ENCODE assay signal across 26 mouse cellular contexts in genomic region chr11:100124901-100125300, GRCm38 (mm10). TPM values are rescaled to one million over a fixed set of nuclear protein-coding genes. Genes with fewer than 3 reads are reported as not detected.
DNase-seq lines count a peak whose midpoint lies in the region; ATAC-seq and TF ChIP-seq lines count a peak whose summit lies in the region.
"Had no signal": no experiment of that assay in that cellular context is flagged by ENCODE, and none has a peak within 500 bp of the region (broad histone marks: within the 10 kb centered on the region; RNA-seq: fewer than 3 reads in every experiment).

No protein-coding gene starts in this region.

- H3K4me1 ChIP-seq in lung, postnatal 0 days (ENCODE audit: insufficient read depth, low read depth, low read length), result 0 out of 2 replicates have a peak, but pooled peaks cover 2% of the 10 kb centered on the region
- no peaks in the 10 kb centered on the region for H3K4me1 ChIP-seq in forebrain, embryonic 13.5 days
- no peaks in the 10 kb centered on the region for H3K4me1 ChIP-seq in midbrain, embryonic 11.5 days (ENCODE audit: control insufficient read depth, insufficient read depth, low read length)
- H3K4me1 ChIP-seq: embryonic facial prominence, embryonic 13.5 days; embryonic facial prominence, embryonic 15.5 days; forebrain, embryonic 10.5 days; forebrain, embryonic 12.5 days; forebrain, embryonic 15.5 days had no signal

- no peak for TF ChIP-seq CTCF in lung, postnatal 0 days (IDR thresholded peaks at IDR 0.05)

- no peaks in the 10 kb centered on the region for H3K9me3 ChIP-seq in lung, postnatal 0 days (ENCODE audit: low read length)
- H3K9me3 ChIP-seq in forebrain, embryonic 13.5 days (replicated peaks), result no peaks in the 10 kb centered on the region
- no peaks in the 10 kb centered on the region for H3K9me3 ChIP-seq in midbrain, embryonic 11.5 days (ENCODE audit: control insufficient read depth, low read length)
- H3K9me3 ChIP-seq: embryonic facial prominence, embryonic 13.5 days; embryonic facial prominence, embryonic 15.5 days; forebrain, embryonic 10.5 days; forebrain, embryonic 12.5 days; forebrain, embryonic 15.5 days had no signal

- H3K9ac ChIP-seq in lung, postnatal 0 days (replicated peaks; ENCODE audit: low read depth), result no peak overlapping the region
- H3K9ac ChIP-seq in forebrain, embryonic 13.5 days, result no peak overlapping the region
- H3K9ac ChIP-seq in midbrain, embryonic 11.5 days (ENCODE audit: low read length), result no peak overlapping the region
- H3K9ac ChIP-seq: embryonic facial prominence, embryonic 13.5 days; embryonic facial prominence, embryonic 15.5 days; forebrain, embryonic 12.5 days; forebrain, embryonic 15.5 days; forebrain, postnatal 0 days had no signal

- H3ac ChIP-seq in myocyte (ENCODE audit: control insufficient read depth, insufficient read length), result no peak overlapping the region

- WGBS in lung, postnatal 0 days, result 65% methylated on average over 7 of the region's 7 CpGs
- 90% methylated on average over 7 of the region's 7 CpGs for WGBS in forebrain, embryonic 13.5 days
- WGBS in midbrain, embryonic 11.5 days, result 85% methylated on average over 7 of the region's 7 CpGs

- H3K36me3 ChIP-seq in lung, postnatal 0 days (ENCODE audit: insufficient read depth, low read length), result no peaks in the 10 kb centered on the region
- no peaks in the 10 kb centered on the region for H3K36me3 ChIP-seq in myocyte (ENCODE audit: control insufficient read depth, insufficient read depth)
- H3K36me3 ChIP-seq in forebrain, embryonic 13.5 days (ENCODE audit: poor library complexity, severe bottlenecking), result no peaks in the 10 kb centered on the region
- H3K36me3 ChIP-seq in midbrain, embryonic 11.5 days (ENCODE audit: control insufficient read depth, insufficient read depth, low read length), result no peaks in the 10 kb centered on the region
- H3K36me3 ChIP-seq: embryonic facial prominence, embryonic 13.5 days; embryonic facial prominence, embryonic 15.5 days; forebrain, embryonic 10.5 days; forebrain, embryonic 12.5 days; forebrain, embryonic 15.5 days; G1E had no signal

- H3K79me2 ChIP-seq in myocyte (ENCODE audit: control insufficient read depth, insufficient read depth), result no peaks in the 10 kb centered on the region

- no peak for ATAC-seq in cerebellum, adult (ENCODE audit: insufficient number of reproducible peaks, low FRiP score, low TSS enrichment)
- ATAC-seq in lung, postnatal 0 days, result no peak
- ATAC-seq in forebrain, embryonic 13.5 days, result no peak
- ATAC-seq in midbrain, embryonic 11.5 days (ENCODE audit: low FRiP score), result no peak
- ATAC-seq: CD4-positive, CD25-positive, alpha-beta regulatory T cell, adult 4 months; forebrain, embryonic 15.5 days; forebrain, postnatal 0 days had no signal

- no peak overlapping the region for H3K4me3 ChIP-seq in lung, postnatal 0 days (ENCODE audit: low read depth, low read length)
- no peak overlapping the region for H3K4me3 ChIP-seq in myocyte
- H3K4me3 ChIP-seq in forebrain, embryonic 13.5 days, result no peak overlapping the region
- H3K4me3 ChIP-seq in midbrain, embryonic 11.5 days (ENCODE audit: low read depth, low read length), result no peak overlapping the region
- H3K4me3 ChIP-seq: embryonic facial prominence, embryonic 13.5 days; embryonic facial prominence, embryonic 15.5 days; erythroblast, embryonic 14.5 days; forebrain, embryonic 10.5 days; forebrain, embryonic 12.5 days; forebrain, embryonic 15.5 days had no signal

- no peak overlapping the region for H3K4me2 ChIP-seq in lung, postnatal 0 days (replicated peaks; ENCODE audit: low read depth, low read length)
- H3K4me2 ChIP-seq in myocyte (ENCODE audit: low read depth), result no peak overlapping the region
- no peak overlapping the region for H3K4me2 ChIP-seq in forebrain, embryonic 13.5 days
- H3K4me2 ChIP-seq in midbrain, embryonic 11.5 days, result no peak overlapping the region
- H3K4me2 ChIP-seq: embryonic facial prominence, embryonic 13.5 days; embryonic facial prominence, embryonic 15.5 days; forebrain, embryonic 12.5 days; forebrain, embryonic 15.5 days had no signal

- peak; percentile 51 to 62 for DNase-seq in cerebellum, postnatal 10 days
- DNase-seq in lung, postnatal 0 days (ENCODE audit: low spot score), result peak; percentile 27
- DNase-seq in lung, postnatal 25 days (ENCODE audit: low spot score), result no peak
- no peak for DNase-seq in midbrain, embryonic 11.5 days (ENCODE audit: low spot score, missing footprints)
- DNase-seq: adrenal gland, adult 2 months; adrenal gland, postnatal 10 days; adrenal gland, postnatal 25 days; cerebellum, adult 11-12 months; cerebellum, adult 8-10 months; cerebellum, adult 9-11 months; cerebellum, postnatal 36 days; embryo, embryonic 11 days; forebrain, postnatal 0 days had no signal

- TF ChIP-seq POLR2A in myocyte (IDR thresholded peaks at IDR 0.05; ENCODE audit: insufficient read length, low read depth), result no peak

- no peaks in the 10 kb centered on the region for H3K27me3 ChIP-seq in lung, postnatal 0 days (replicated peaks; ENCODE audit: insufficient read depth, low read length)
- H3K27me3 ChIP-seq in myocyte (ENCODE audit: control insufficient read depth, insufficient read depth, insufficient read length), result no peaks in the 10 kb centered on the region
- no peaks in the 10 kb centered on the region for H3K27me3 ChIP-seq in forebrain, embryonic 13.5 days
- H3K27me3 ChIP-seq in midbrain, embryonic 11.5 days (ENCODE audit: control insufficient read depth, insufficient read depth, low read length), result no peaks in the 10 kb centered on the region
- H3K27me3 ChIP-seq: embryonic facial prominence, embryonic 13.5 days; embryonic facial prominence, embryonic 15.5 days; forebrain, embryonic 12.5 days; forebrain, embryonic 15.5 days had no signal

- H3K27ac ChIP-seq in lung, postnatal 0 days (ENCODE audit: low read length), result no peak overlapping the region
- H3K27ac ChIP-seq in forebrain, embryonic 13.5 days, result no peak overlapping the region
- H3K27ac ChIP-seq in midbrain, embryonic 11.5 days (ENCODE audit: low read depth, low read length), result no peak overlapping the region
- H3K27ac ChIP-seq: embryonic facial prominence, embryonic 13.5 days; embryonic facial prominence, embryonic 15.5 days; forebrain, embryonic 10.5 days; forebrain, embryonic 12.5 days; forebrain, embryonic 15.5 days had no signal

- no peak for TF ChIP-seq EP300 in lung, postnatal 0 days (IDR thresholded peaks at IDR 0.05)

TF ChIP-seq in myocyte, 11 proteins besides CTCF, POLR2A, EP300 and RAD21:
- TF ChIP-seq REST (IDR thresholded peaks at IDR 0.05; ENCODE audit: insufficient read depth, insufficient read length) (no peak), TCF12 (IDR thresholded peaks at IDR 0.05; ENCODE audit: insufficient read depth, poor library complexity, severe bottlenecking) (no peak), POLR2AphosphoS2 (IDR thresholded peaks at IDR 0.05; ENCODE audit: insufficient read length, low read depth) (no peak), MYOD1 (IDR thresholded peaks at IDR 0.05; ENCODE audit: control insufficient read depth in 1 of 3, insufficient read length in 2 of 3, low read depth in 2 of 3) (no peak), CEBPB (IDR thresholded peaks at IDR 0.05; ENCODE audit: insufficient read depth, poor library complexity, severe bottlenecking) (peak; percentile 60)

RNA-seq across cellular contexts. Expression of gene Krt13, which starts 3.5 kb away (rescaled TPM):
- polyA plus RNA-seq in lung, postnatal 0 days (2015; fragmentation: Nextera tagmentation; extraction: Ambion mirVana), result 0.60 and 0.68 TPM in 2 replicates
- 2.9 TPM for polyA plus RNA-seq in myocyte (2012; fragmentation: generic; extraction: Trizol)
- polyA plus RNA-seq in forebrain, embryonic 13.5 days (2015; fragmentation: Nextera tagmentation; extraction: Ambion mirVana), result not detected in 2 replicates
- not detected in 2 replicates for polyA plus RNA-seq in midbrain, embryonic 11.5 days (2014; fragmentation: Nextera tagmentation; extraction: Ambion mirVana)
- polyA plus RNA-seq: adrenal gland, adult 2 months; brain, embryonic 14.5 days; CD4-positive, CD25-positive, alpha-beta regulatory T cell, adult 4 months; embryonic facial prominence, embryonic 11.5 days; erythroblast, embryonic 14.5 days; forebrain, embryonic 10.5 days; forebrain, embryonic 12.5 days; forebrain, embryonic 15.5 days; forebrain, postnatal 0 days; G1E had no signal

RNA-seq across cellular contexts. Expression of gene Krt15, which starts 10.8 kb away (rescaled TPM):
- 28.1 and 58.8 TPM in 2 replicates for polyA plus RNA-seq in lung, postnatal 0 days (2015; fragmentation: Nextera tagmentation; extraction: Ambion mirVana)
- 0.02 TPM for polyA plus RNA-seq in myocyte (2012; fragmentation: generic; extraction: Trizol)
- polyA plus RNA-seq in forebrain, embryonic 13.5 days (2015; fragmentation: Nextera tagmentation; extraction: Ambion mirVana), result 0.34 and 0.35 TPM in 2 replicates
- 0.65 and 0.89 TPM in 2 replicates for polyA plus RNA-seq in midbrain, embryonic 11.5 days (2014; fragmentation: Nextera tagmentation; extraction: Ambion mirVana)
- polyA plus RNA-seq: adrenal gland, adult 2 months; CD4-positive, CD25-positive, alpha-beta regulatory T cell, adult 4 months; G1E had no signal

RNA-seq across cellular contexts. Expression of gene Krt36, which starts 19.5 kb away (rescaled TPM):
- polyA plus RNA-seq in lung, postnatal 0 days (2015; fragmentation: Nextera tagmentation; extraction: Ambion mirVana), result 0.11 TPM in 1 of 2 replicates, not detected in the other
- polyA plus RNA-seq in myocyte (2012; fragmentation: generic; extraction: Trizol), result not detected
- not detected in 2 replicates for polyA plus RNA-seq in forebrain, embryonic 13.5 days (2015; fragmentation: Nextera tagmentation; extraction: Ambion mirVana)
- polyA plus RNA-seq in midbrain, embryonic 11.5 days (2014; fragmentation: Nextera tagmentation; extraction: Ambion mirVana), result not detected in 2 replicates
- polyA plus RNA-seq: brain, embryonic 14.5 days; CD4-positive, CD25-positive, alpha-beta regulatory T cell, adult 4 months; embryonic facial prominence, embryonic 13.5 days; erythroblast, embryonic 14.5 days; forebrain, embryonic 10.5 days; forebrain, embryonic 12.5 days; forebrain, embryonic 15.5 days; forebrain, postnatal 0 days; G1E had no signal

RNA-seq across cellular contexts. Expression of gene Krt19, which starts 23.6 kb away (rescaled TPM):
- 460 and 573 TPM in 2 replicates for polyA plus RNA-seq in lung, postnatal 0 days (2015; fragmentation: Nextera tagmentation; extraction: Ambion mirVana)
- polyA plus RNA-seq in myocyte (2012; fragmentation: generic; extraction: Trizol), result 0.85 TPM
- 0.23 and 0.49 TPM in 2 replicates for polyA plus RNA-seq in forebrain, embryonic 13.5 days (2015; fragmentation: Nextera tagmentation; extraction: Ambion mirVana)
- polyA plus RNA-seq in midbrain, embryonic 11.5 days (2014; fragmentation: Nextera tagmentation; extraction: Ambion mirVana), result 1.8 and 3.2 TPM in 2 replicates
- polyA plus RNA-seq: CD4-positive, CD25-positive, alpha-beta regulatory T cell, adult 4 months; erythroblast, embryonic 14.5 days; G1E had no signal

RNA-seq across cellular contexts. Expression of gene Krt35, which starts 28.9 kb away (rescaled TPM):
- polyA plus RNA-seq in lung, postnatal 0 days (2015; fragmentation: Nextera tagmentation; extraction: Ambion mirVana), result not detected in 2 replicates
- not detected for polyA plus RNA-seq in myocyte (2012; fragmentation: generic; extraction: Trizol)
- not detected in 2 replicates for polyA plus RNA-seq in forebrain, embryonic 13.5 days (2015; fragmentation: Nextera tagmentation; extraction: Ambion mirVana)
- polyA plus RNA-seq in midbrain, embryonic 11.5 days (2014; fragmentation: Nextera tagmentation; extraction: Ambion mirVana), result not detected in 2 replicates
- polyA plus RNA-seq: adrenal gland, adult 2 months; brain, embryonic 14.5 days; CD4-positive, CD25-positive, alpha-beta regulatory T cell, adult 4 months; embryonic facial prominence, embryonic 11.5 days; erythroblast, embryonic 14.5 days; forebrain, embryonic 10.5 days; forebrain, embryonic 12.5 days; forebrain, embryonic 15.5 days; forebrain, postnatal 0 days; G1E had no signal

Comparison
In these comparisons a context has a peak if more than half of its experiments do, and no peak if none do; other contexts are left out.
1. DNase-seq: peak in cerebellum, postnatal 10 days (2 of 2) and lung, postnatal 0 days (single experiment); none in lung, postnatal 25 days (single experiment) and midbrain, embryonic 11.5 days (single experiment).
2. RNA of gene Krt15, which starts 10.8 kb away (polyA plus RNA-seq): 28.1 to 58.8 TPM in lung, postnatal 0 days; 0.65 to 0.89 TPM in midbrain, embryonic 11.5 days, 0.34 to 0.35 TPM in forebrain, embryonic 13.5 days and 0.02 TPM in myocyte (single experiment); every median in the first group is over 10 times any median in the second.